14 mouse cellular contexts compared by ENCODE assay signal in the genomic region with DNA sequence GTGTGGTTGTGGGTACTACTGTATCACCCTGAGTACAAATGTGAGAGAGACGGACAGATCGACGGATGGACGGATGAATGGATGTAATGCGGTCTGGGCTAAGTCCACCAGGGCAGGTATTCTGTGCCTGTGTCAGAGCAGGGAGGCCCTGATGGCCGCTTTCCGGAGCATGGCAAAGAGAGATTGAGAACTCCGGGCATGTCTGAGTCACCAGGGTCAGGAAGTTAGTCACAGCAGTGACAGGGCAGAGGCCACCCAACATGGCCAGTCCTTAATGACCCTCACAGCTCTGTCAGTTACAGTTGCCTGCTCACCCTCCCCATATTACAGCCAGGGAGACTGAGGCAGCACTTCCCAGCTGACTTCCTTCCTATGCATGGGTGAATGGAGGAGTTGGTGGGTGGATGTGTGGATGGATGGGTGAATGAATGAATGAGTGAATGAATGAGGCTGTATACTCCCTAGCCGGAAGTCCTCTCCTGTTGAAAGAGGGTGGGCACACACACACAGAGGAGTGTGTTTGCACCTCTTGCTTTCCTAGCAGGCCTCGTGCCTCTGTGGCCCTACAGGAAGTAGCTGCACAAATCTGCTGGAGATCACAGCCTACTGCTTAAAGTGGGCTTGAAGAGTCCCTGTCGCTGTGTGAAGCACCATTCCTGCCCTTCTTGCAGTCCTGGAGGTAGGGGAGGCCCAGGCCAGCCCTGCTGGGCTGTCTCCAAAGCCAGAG. TPM values are rescaled to one million over a fixed set of nuclear protein-coding genes. Genes with fewer than 3 reads are reported as not detected.
DNase-seq lines count a peak whose midpoint lies in the region; ATAC-seq and TF ChIP-seq lines count a peak whose summit lies in the region.
"Had no signal": no experiment of that assay in that cellular context is flagged by ENCODE, and none has a peak within 500 bp of the region (broad histone marks: within the 10 kb centered on the region; RNA-seq: fewer than 3 reads in every experiment).

No protein-coding gene starts in this region.

- no peak overlapping the region for H3K4me2 ChIP-seq in liver, embryonic 15.5 days
- H3K4me2 ChIP-seq: limb, embryonic 13.5 days had no signal

- H3K27ac ChIP-seq in spleen, adult 2 months (ENCODE audit: insufficient read depth, low read length): peak overlapping the region; percentile 19; the same call in 1 of the 2 replicates
- 0 out of 2 replicates have a peak overlapping the region, but pooled peaks have one; percentile 24 for H3K27ac ChIP-seq in liver, embryonic 15.5 days (replicated peaks)
- H3K27ac ChIP-seq: limb, embryonic 13.5 days had no signal

- intact Hi-C loops in heart, postnatal 36 days (cut with DNase I): no loop called here

- peaks cover 23% of the 10 kb centered on the region; the same call in 1 of the 2 replicates for H3K4me1 ChIP-seq in spleen, adult 2 months (ENCODE audit: control insufficient read depth, insufficient read depth, insufficient read length)
- peaks cover 75% of the 10 kb centered on the region for H3K4me1 ChIP-seq in liver, embryonic 15.5 days (replicated peaks)

- no peak overlapping the region; the same call in 1 of the 2 replicates for H3K9ac ChIP-seq in liver, embryonic 15.5 days
- H3K9ac ChIP-seq: limb, embryonic 13.5 days had no signal

- TF ChIP-seq POLR2A in spleen, adult 2 months (IDR thresholded peaks at IDR 0.05; ENCODE audit: low read depth, low read length): no peak

- no peak overlapping the region for H3K4me3 ChIP-seq in spleen, adult 2 months (ENCODE audit: extremely low read depth, insufficient read depth, insufficient read length)
- no peak overlapping the region for H3K4me3 ChIP-seq in liver, embryonic 15.5 days (replicated peaks)
- H3K4me3 ChIP-seq: limb, embryonic 13.5 days; myocyte had no signal

- H3K27me3 ChIP-seq in spleen, adult 2 months (ENCODE audit: control insufficient read depth, insufficient read depth, low read length): no peaks in the 10 kb centered on the region
- no peaks in the 10 kb centered on the region for H3K27me3 ChIP-seq in liver, embryonic 15.5 days
- H3K27me3 ChIP-seq: limb, embryonic 13.5 days had no signal

- DNase-seq in adrenal gland, adult (ENCODE audit: inconsistent age in 2 of 2, low spot score in 1 of 2): peak; percentile 70 to 84
- no peak for DNase-seq in adrenal gland, adult 18-20 months (ENCODE audit: low spot score in 2 of 2)
- no peak for DNase-seq in spleen, adult 2 months (ENCODE audit: low read depth in 1 of 2, low spot score in 2 of 2)
- no peak for DNase-seq in spleen, postnatal 36 days (ENCODE audit: low spot score in 2 of 2)
- no peak for DNase-seq in heart, postnatal 36 days
- DNase-seq in spleen, postnatal 10 days (ENCODE audit: low spot score in 2 of 2): no peak
- DNase-seq: cerebellum, adult 11-12 months; heart, postnatal 14 days; kidney, postnatal 10 days had no signal

- ATAC-seq in liver, embryonic 15.5 days (ENCODE audit: insufficient read depth): no peak
- ATAC-seq in frontal cortex, adult (ENCODE audit: low TSS enrichment): no peak

- H3K36me3 ChIP-seq in spleen, adult 2 months (ENCODE audit: control insufficient read depth, insufficient read depth, low read length): no peaks in the 10 kb centered on the region
- peaks cover 19% of the 10 kb centered on the region; the same call in 1 of the 2 replicates for H3K36me3 ChIP-seq in liver, embryonic 15.5 days (replicated peaks)

- H3K9me3 ChIP-seq in liver, embryonic 15.5 days (replicated peaks): no peaks in the 10 kb centered on the region
- H3K9me3 ChIP-seq: G1E; limb, embryonic 13.5 days had no signal

- TF ChIP-seq CTCF in spleen, adult 2 months (IDR thresholded peaks at IDR 0.05; ENCODE audit: extremely low read depth, insufficient read depth, insufficient read length, insufficient replicate concordance): no peak

- 64% methylated on average over 11 of the region's 11 CpGs for WGBS in spleen, adult 2 months
- WGBS in liver, embryonic 15.5 days (ENCODE audit: insufficient replicate concordance): 57% methylated on average over 11 of the region's 11 CpGs

RNA-seq across cellular contexts. Expression of a gene that starts 10.7 kb away (rescaled TPM):
- total RNA-seq in adrenal gland, adult 18-20 months (2021): 100 to 1,000 TPM; 115 to 162 TPM
- 48.2 and 67.6 TPM in 2 replicates for polyA plus RNA-seq in spleen, adult 2 months (2012; rRNA removed)
- 11.5 and 15.7 TPM in 2 replicates for polyA plus RNA-seq in liver, embryonic 15.5 days (2015; fragmentation: Nextera tagmentation; extraction: Ambion mirVana)
- total RNA-seq in heart, postnatal 36 days (2021): 10 to 100 TPM; 20.3 to 25.1 TPM

Comparison
In these comparisons a context has a peak if more than half of its experiments do, and no peak if none do; other contexts are left out.
1. DNase-seq: peak in adrenal gland, adult (2 of 2); none in adrenal gland, adult 18-20 months (0 of 2), spleen, adult 2 months (0 of 2), spleen, postnatal 36 days (0 of 2), heart, postnatal 36 days (0 of 2) and spleen, postnatal 10 days (0 of 2).
2. RNA of a gene that starts 10.7 kb away (total RNA-seq): 115 to 162 TPM in adrenal gland, adult 18-20 months; 20.3 to 25.1 TPM in heart, postnatal 36 days; every median in the first group is over 4 times any median in the second.